Mouse (Mus musculus) midbrain, embryonic 16.5 days (tissue): ENCODE data around the gene Pkp2. TPM values are rescaled to one million over a fixed set of nuclear protein-coding genes. Genes with fewer than 3 reads are reported as not detected.

ENCODE experiments used
- ATAC-seq: fragments of 200-750 bp; cut with Nextera tagmentation; 2 replicates; pipeline ENCODE4 v1.8.0; 2017; ENCODE audit warnings: moderate TSS enrichment
- H3K27ac ChIP-seq: fragments of 300-500 bp; sonication (generic); 2 replicates; pipeline ENCODE4 v1.5.1; 2014; ENCODE audit warnings: mild to moderate bottlenecking, low read length, mixed read lengths
- H3K27me3 ChIP-seq: fragments of 300-500 bp; sonication (generic); 2 replicates; pipeline ENCODE4 v1.6.1; 2014; ENCODE audit warnings: low read depth, low read length, mixed read lengths; ENCODE audit not compliant: control insufficient read depth, insufficient read depth
- H3K36me3 ChIP-seq: fragments of 300-500 bp; sonication (generic); 2 replicates; pipeline ENCODE4 v1.6.1; 2014; ENCODE audit warnings: mild to moderate bottlenecking, low read length, moderate library complexity, mixed read lengths; ENCODE audit not compliant: control insufficient read depth, insufficient read depth
- H3K4me1 ChIP-seq: fragments of 300-500 bp; sonication (generic); 2 replicates; pipeline ENCODE4 v1.6.1; 2014; ENCODE audit warnings: mild to moderate bottlenecking, low read length, mixed read lengths; ENCODE audit not compliant: control insufficient read depth, insufficient read depth
- H3K4me2 ChIP-seq: fragments of 300-500 bp; sonication (generic); 2 replicates; pipeline ENCODE4 v1.6.1; 2014; ENCODE audit warnings: mild to moderate bottlenecking, low read length, mixed read lengths
- H3K4me3 ChIP-seq: fragments of 300-500 bp; sonication (generic); 2 replicates; pipeline ENCODE4 v1.5.1; 2014; ENCODE audit warnings: low read depth, mild to moderate bottlenecking, low read length, moderate library complexity, mixed read lengths
- H3K9ac ChIP-seq: fragments of 300-500 bp; sonication (generic); 2 replicates; pipeline ENCODE4 v1.6.1; 2014; ENCODE audit warnings: low read depth, low read length, mixed read lengths
- H3K9me3 ChIP-seq: fragments of 300-500 bp; sonication (generic); replicated peaks from 2 replicates; pipeline ENCODE4 v1.6.1; 2014; ENCODE audit warnings: mild to moderate bottlenecking, low read length, mixed read lengths; ENCODE audit not compliant: control insufficient read depth, poor library complexity, severe bottlenecking
- WGBS: fragments of 180-500 bp; shearing (Covaris S2); extraction: QIAGEN DNeasy Blood & Tissue Kit; methylation state at CpG from one replicate; pipeline ENCODE4 v1.1.7; 2014; 5-methylcytosine and 5-hydroxymethylcytosine counted together
- polyA plus RNA-seq: library from polyadenylated mRNA; unstranded; fragments of >200 nt; fragmentation: Nextera tagmentation; extraction: Ambion mirVana; gene quantifications from 2 replicates; pipeline ENCODE4 v1.2.1, GENCODE M21; 2015

The Pkp2 gene
- polyA plus RNA-seq, 1 experiment from 2014 or later = 0.85 TPM

DNA sequence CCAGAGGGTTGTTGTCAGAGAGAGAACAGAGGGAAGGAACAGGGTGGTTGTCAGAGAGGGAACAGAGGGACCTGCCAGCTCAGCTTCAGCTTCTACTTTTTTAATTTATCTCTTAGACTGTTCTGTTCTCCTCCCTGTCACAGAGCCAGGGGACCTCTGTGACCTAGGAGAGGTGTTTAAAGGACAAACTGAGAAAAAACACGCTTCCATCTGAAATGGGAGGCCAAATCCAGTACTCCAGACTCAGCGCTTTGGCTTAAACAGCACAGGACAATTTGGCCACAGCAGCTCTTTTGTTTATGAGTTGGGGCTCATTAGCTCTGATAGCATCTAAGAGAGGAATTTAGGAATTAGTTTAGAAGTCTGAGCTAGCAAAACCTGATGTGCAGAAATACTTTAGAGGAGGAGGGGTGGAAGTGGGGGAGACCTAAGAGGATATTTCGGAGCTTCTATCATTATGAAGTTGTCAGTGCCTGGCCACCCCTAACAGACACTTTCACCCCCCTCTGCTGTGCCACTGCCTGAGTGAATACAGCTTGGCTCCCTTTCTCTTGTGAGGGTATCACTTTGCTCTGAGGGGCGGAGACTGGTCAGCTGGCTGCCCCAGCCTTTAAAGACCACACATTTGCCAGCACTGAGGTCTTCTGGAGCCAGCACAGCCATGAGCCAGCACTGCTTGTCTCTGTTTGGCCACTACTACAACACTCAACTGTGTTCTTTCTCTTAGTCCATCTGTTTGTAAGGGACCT lies 40.4 kb downstream of the Pkp2 start:
- H3K27ac ChIP-seq = no peak overlapping the region
- no peak overlapping the region for H3K4me2 ChIP-seq
- no peaks in the 10 kb centered on the region for H3K36me3 ChIP-seq
- no peak for ATAC-seq
- H3K4me3 ChIP-seq = no peak overlapping the region
- no peaks in the 10 kb centered on the region for H3K9me3 ChIP-seq
- H3K27me3 ChIP-seq = no peaks in the 10 kb centered on the region
- WGBS = 22% methylated on average over 4 of the region's 4 CpGs
- no peak overlapping the region for H3K9ac ChIP-seq
- H3K4me1 ChIP-seq = no peaks in the 10 kb centered on the region

GRCm38 (mm10) chr16:16255217-16255616 lies 42.1 kb downstream of the Pkp2 start:
- H3K4me1 ChIP-seq = no peaks in the 10 kb centered on the region
- H3K9me3 ChIP-seq = no peaks in the 10 kb centered on the region
- no peak overlapping the region for H3K27ac ChIP-seq
- H3K9ac ChIP-seq = no peak overlapping the region
- ATAC-seq = no peak
- WGBS = 86% methylated on average over 1 of the region's 1 CpGs
- H3K36me3 ChIP-seq = no peaks in the 10 kb centered on the region
- H3K4me2 ChIP-seq = no peak overlapping the region
- no peak overlapping the region for H3K4me3 ChIP-seq
- no peaks in the 10 kb centered on the region for H3K27me3 ChIP-seq

DNA sequence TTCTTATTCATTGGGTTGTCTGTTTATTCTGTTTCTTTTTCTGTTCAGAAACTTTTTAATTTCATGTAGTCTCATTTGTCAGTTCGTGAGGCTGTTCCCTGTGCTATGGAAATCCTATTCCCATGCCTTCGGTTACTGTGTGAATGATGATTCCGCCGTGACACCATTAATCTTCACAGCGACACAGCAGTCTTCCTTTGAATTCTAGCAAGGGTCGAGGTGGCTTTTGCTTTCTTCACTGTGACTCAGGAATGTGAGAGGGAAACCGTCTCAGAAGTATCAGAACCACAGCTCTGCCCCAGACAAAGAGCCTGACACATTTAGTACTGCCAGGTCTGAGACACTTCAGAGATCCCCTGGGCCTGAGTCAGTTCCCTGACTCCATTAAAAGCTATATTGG lies 42.8 kb downstream of the Pkp2 start:
- no peaks in the 10 kb centered on the region for H3K36me3 ChIP-seq
- no peak overlapping the region for H3K9ac ChIP-seq
- WGBS = 63% methylated on average over 7 of the region's 7 CpGs
- H3K27me3 ChIP-seq = no peaks in the 10 kb centered on the region
- no peaks in the 10 kb centered on the region for H3K4me1 ChIP-seq
- H3K4me3 ChIP-seq = no peak overlapping the region
- ATAC-seq = no peak
- H3K4me2 ChIP-seq = no peak overlapping the region
- no peak overlapping the region for H3K27ac ChIP-seq
- no peaks in the 10 kb centered on the region for H3K9me3 ChIP-seq

DNA sequence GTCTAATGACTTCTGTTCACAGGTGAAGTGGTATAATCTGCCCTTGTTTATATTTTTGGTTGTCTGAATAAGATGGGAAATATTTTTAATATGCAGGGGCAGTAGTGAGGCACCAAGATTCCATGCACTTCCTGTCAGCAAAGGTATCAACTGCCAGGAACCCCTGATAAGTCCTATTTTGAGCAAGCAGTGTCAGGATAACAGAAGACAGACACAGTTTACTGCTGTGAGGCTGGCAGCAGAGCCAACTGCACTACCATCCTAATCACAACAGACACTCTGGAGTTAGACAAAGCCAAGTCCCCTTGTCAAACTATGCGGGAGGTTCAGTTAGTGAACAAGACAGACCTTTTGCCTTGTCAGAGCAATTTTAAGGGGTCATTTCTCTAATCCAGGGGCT lies 43.6 kb downstream of the Pkp2 start:
- ATAC-seq = no peak
- Histone ChIP-seq H3K27ac (no peak overlapping the region), H3K9ac (no peak overlapping the region), H3K4me2 (no peak overlapping the region), H3K4me1 (no peaks in the 10 kb centered on the region), H3K9me3 (no peaks in the 10 kb centered on the region), H3K27me3 (no peaks in the 10 kb centered on the region), H3K4me3 (no peak overlapping the region), H3K36me3 (no peaks in the 10 kb centered on the region)
- WGBS = 64% methylated on average over 1 of the region's 1 CpGs

GRCm38 (mm10) chr16:16260882-16261281 lies 47.8 kb downstream of the Pkp2 start:
- Histone ChIP-seq H3K9me3 (no peaks in the 10 kb centered on the region), H3K9ac (no peak overlapping the region), H3K4me1 (no peaks in the 10 kb centered on the region), H3K27me3 (no peaks in the 10 kb centered on the region), H3K4me2 (no peak overlapping the region), H3K36me3 (no peaks in the 10 kb centered on the region), H3K27ac (no peak overlapping the region), H3K4me3 (no peak overlapping the region)
- ATAC-seq = no peak
- 97% methylated on average over 5 of the region's 5 CpGs for WGBS

- no peak overlapping the region for H3K9ac ChIP-seq
- no peak for ATAC-seq
- no peaks in the 10 kb centered on the region for H3K36me3 ChIP-seq
- H3K4me1 ChIP-seq = no peaks in the 10 kb centered on the region
- no peak overlapping the region for H3K4me2 ChIP-seq
- 92% methylated on average over 6 of the region's 6 CpGs for WGBS
- no peaks in the 10 kb centered on the region for H3K9me3 ChIP-seq
- no peaks in the 10 kb centered on the region for H3K27me3 ChIP-seq
- no peak overlapping the region for H3K4me3 ChIP-seq
- H3K27ac ChIP-seq = no peak overlapping the region
Measured at GRCm38 (mm10) chr16:16261481-16261880, 48.4 kb downstream of the Pkp2 start.

DNA sequence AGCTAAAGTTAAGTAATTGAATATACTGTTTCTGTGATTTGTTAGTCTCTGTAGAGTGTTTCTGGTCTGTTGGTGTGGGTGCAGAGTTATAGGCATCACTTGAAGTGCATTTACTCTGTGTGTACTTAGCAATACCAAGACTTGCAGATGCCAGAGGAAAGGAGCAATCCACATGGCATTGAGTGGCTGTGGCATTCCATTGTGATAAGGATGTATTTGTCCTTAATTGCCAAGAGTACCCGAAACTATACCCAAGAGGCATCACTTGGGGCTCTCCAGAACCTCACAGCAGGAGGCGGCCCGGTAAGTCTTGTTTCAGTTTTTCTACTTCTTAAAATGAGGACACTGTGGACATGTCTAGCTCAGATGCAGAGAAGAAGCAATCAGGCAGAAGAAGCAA lies 49.3 kb downstream of the Pkp2 start:
- no peak overlapping the region for H3K4me2 ChIP-seq
- H3K9ac ChIP-seq = no peak overlapping the region
- H3K27ac ChIP-seq = no peak overlapping the region
- 88% methylated on average over 3 of the region's 3 CpGs for WGBS
- H3K4me3 ChIP-seq = no peak overlapping the region
- H3K4me1 ChIP-seq = no peaks in the 10 kb centered on the region
- no peaks in the 10 kb centered on the region for H3K27me3 ChIP-seq
- ATAC-seq = no peak
- H3K9me3 ChIP-seq = no peaks in the 10 kb centered on the region
- no peaks in the 10 kb centered on the region for H3K36me3 ChIP-seq

DNA sequence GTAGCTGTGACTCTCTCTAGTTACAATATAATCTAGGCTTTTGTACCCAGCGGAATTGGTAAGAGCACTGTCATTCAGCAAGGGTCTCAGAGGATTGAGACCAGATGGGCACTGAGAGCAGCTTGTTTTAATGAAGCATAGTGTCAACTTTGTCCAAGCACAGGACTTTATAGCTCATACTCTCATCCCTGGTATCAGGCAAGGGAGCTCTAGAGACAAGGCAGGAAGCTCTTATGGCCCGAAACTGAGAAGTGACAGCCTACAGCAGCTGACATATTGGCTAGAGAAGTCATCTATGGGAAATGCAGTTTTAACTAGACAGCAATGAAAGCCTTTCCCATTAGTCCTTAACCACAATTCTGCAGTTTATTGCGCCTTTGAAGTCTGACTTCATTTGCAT lies 59.9 kb downstream of the Pkp2 start:
- no peak for ATAC-seq
- H3K9me3 ChIP-seq = no peaks in the 10 kb centered on the region
- H3K9ac ChIP-seq = no peak overlapping the region
- WGBS = 23% methylated on average over 3 of the region's 3 CpGs
- no peak overlapping the region for H3K4me2 ChIP-seq
- 0 out of 2 replicates have a peak overlapping the region, but pooled peaks have one; percentile 13 for H3K27ac ChIP-seq
- no peaks in the 10 kb centered on the region for H3K4me1 ChIP-seq
- H3K36me3 ChIP-seq = no peaks in the 10 kb centered on the region
- H3K27me3 ChIP-seq = no peaks in the 10 kb centered on the region
- H3K4me3 ChIP-seq = no peak overlapping the region

- no peak overlapping the region for H3K27ac ChIP-seq
- WGBS = 90% methylated on average over 6 of the region's 6 CpGs
- no peaks in the 10 kb centered on the region for H3K9me3 ChIP-seq
- ATAC-seq = no peak
- H3K4me2 ChIP-seq = no peak overlapping the region
- no peaks in the 10 kb centered on the region for H3K36me3 ChIP-seq
- H3K27me3 ChIP-seq = no peaks in the 10 kb centered on the region
- H3K4me1 ChIP-seq = no peaks in the 10 kb centered on the region
- H3K9ac ChIP-seq = no peak overlapping the region
- no peak overlapping the region for H3K4me3 ChIP-seq
Measured at GRCm38 (mm10) chr16:16273752-16274151, 60.6 kb downstream of the Pkp2 start.
